Mouse (Mus musculus): Measurements from ENCODE around the gene Cog8. TPM values are rescaled to one million over a fixed set of nuclear protein-coding genes. Genes with fewer than 3 reads are reported as not detected.
A peak's percentile ranks its signal among the peaks of the same experiment; 100 is the strongest.

The Cog8 gene
- total and polyA plus RNA-seq, 3 experiments, result 24.2 to 39.3 (median 35.3) TPM

DNA sequence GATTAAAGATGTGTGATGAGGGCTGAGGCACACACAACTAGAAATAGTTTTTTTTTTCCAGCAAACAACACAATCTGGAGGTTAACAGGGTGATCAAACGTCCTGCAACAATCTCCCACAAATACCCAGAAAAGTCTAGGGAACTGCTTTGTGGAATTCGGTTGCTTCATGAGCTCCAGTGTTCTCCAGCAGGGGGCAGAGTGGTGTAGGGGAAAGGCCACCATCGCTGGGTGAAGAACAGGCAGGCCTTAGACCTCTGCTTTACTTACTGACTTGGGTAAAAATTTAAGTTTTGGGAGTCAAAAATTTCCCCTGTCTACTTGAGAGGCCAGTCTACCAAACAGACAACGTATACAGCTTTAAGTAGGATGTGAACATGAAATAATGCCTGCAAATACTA is 48.1 kb upstream of the Cog8 start:
- H3K4me1 ChIP-seq (ENCODE audit: control insufficient read depth in 1 of 2, insufficient read depth in 2 of 2), result peaks cover 0 to 2% of the 10 kb centered on the region in 2 experiments; a peak in 1 of 4 replicates
- no peak overlapping the region for H3K4me3 ChIP-seq (replicated peaks in 1 of 3; ENCODE audit: low read depth in 2 of 3, low read length in 2 of 3, poor library complexity in 1 of 3)
- H3K36me3 ChIP-seq (replicated peaks in 1 of 2; ENCODE audit: control insufficient read depth in 1 of 2, insufficient read depth in 1 of 2, low read length in 1 of 2), result no peaks in the 10 kb centered on the region
- peak; percentile 71 for DNase-seq (ENCODE audit: extremely low read depth)
- dilution Hi-C loops (cut with MboI; ENCODE audit: extremely low pct_ligation_motif_present, extremely low pct_unique_long_range_greater_than_20kb, low sequenced_read_pairs), result no loop called here
- no peaks in the 10 kb centered on the region for H3K79me2 ChIP-seq (replicated peaks; ENCODE audit: control insufficient read depth, extremely low read depth, insufficient read depth, poor library complexity, severe bottlenecking)
- in situ Hi-C loops (cut with MboI; ENCODE audit: low pct_ligation_motif_present, low pct_unique_long_range_greater_than_20kb, low sequenced_read_pairs), result loop anchor here (25.0 kb wide), 1 partner anchor 458 kb away; no protein-coding TSS in a partner anchor
- H3K9me3 ChIP-seq (replicated peaks; ENCODE audit: low read length), result no peaks in the 10 kb centered on the region
- TF ChIP-seq SMC3 (IDR thresholded peaks at IDR 0.05; ENCODE audit: low read depth, low read length) (peak; percentile 68), POLR2AphosphoS2 (IDR thresholded peaks at IDR 0.05; ENCODE audit: low read depth, low read length) (no peak), MEF2A (IDR thresholded peaks at IDR 0.05; ENCODE audit: borderline replicate concordance, low read depth, low read length) (no peak), RAD21 (IDR thresholded peaks at IDR 0.05; ENCODE audit: low read depth, low read length) (peak; percentile 83), SIN3A (IDR thresholded peaks at IDR 0.05; ENCODE audit: low read length) (no peak), IRF4 (IDR thresholded peaks at IDR 0.05; ENCODE audit: low read depth, low read length) (no peak), CTCF (conservative IDR thresholded peaks at IDR 0.05 in 1 of 2, IDR thresholded peaks at IDR 0.05 in 1 of 2; ENCODE audit: low read depth in 2 of 2, low read length in 2 of 2) (peak; percentile 74 to 87)
- H3K4me2 ChIP-seq (ENCODE audit: insufficient read depth, low read depth, poor library complexity, severe bottlenecking), result no peak overlapping the region
- no peaks in the 10 kb centered on the region for H3K27me3 ChIP-seq (replicated peaks)
- H3K27ac ChIP-seq (ENCODE audit: insufficient read depth, low read depth), result no peak overlapping the region
- H3K9ac ChIP-seq (ENCODE audit: insufficient read depth, low read depth), result no peak overlapping the region

DNA sequence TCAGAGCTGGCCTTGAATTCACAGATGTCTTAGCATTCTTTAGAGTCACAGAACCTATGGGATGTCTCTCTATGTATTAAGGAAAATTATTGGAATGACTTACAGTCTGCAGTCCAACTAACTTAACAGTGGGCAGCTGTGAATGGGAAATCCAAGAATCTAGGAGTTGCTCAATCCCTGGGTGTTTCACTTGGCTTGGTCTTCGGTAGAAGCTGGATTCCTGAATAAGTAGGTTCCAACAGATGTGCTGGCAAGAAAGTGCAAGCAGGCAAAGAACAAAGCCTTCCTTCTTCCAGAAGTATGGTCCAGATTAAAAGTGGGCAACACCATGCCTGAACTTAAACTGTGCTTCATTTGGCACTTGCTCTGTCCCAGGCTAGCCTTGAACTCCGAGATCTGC is 44.1 kb upstream of the Cog8 start:
- Histone ChIP-seq H3K4me2 (ENCODE audit: insufficient read depth, low read depth, poor library complexity, severe bottlenecking) (no peak overlapping the region), H3K4me3 (replicated peaks in 1 of 3; ENCODE audit: low read depth in 2 of 3, low read length in 2 of 3, poor library complexity in 1 of 3) (no peak overlapping the region), H3K9me3 (replicated peaks; ENCODE audit: low read length) (no peaks in the 10 kb centered on the region), H3K27ac (ENCODE audit: insufficient read depth, low read depth) (no peak overlapping the region), H3K36me3 (replicated peaks in 1 of 2; ENCODE audit: control insufficient read depth in 1 of 2, insufficient read depth in 1 of 2, low read length in 1 of 2) (no peaks in the 10 kb centered on the region), H3K27me3 (replicated peaks) (no peaks in the 10 kb centered on the region), H3K79me2 (replicated peaks; ENCODE audit: control insufficient read depth, extremely low read depth, insufficient read depth, poor library complexity, severe bottlenecking) (peaks cover 8% of the 10 kb centered on the region; the same call in 1 of the 2 replicates), H3K4me1 (ENCODE audit: control insufficient read depth in 1 of 2, insufficient read depth in 2 of 2) (peaks cover 4 to 7% of the 10 kb centered on the region in 2 experiments; a peak in 3 of 4 replicates), H3K9ac (ENCODE audit: insufficient read depth, low read depth) (no peak overlapping the region)
- dilution Hi-C loops (cut with MboI; ENCODE audit: extremely low pct_ligation_motif_present, extremely low pct_unique_long_range_greater_than_20kb, low sequenced_read_pairs) (no loop called here), in situ Hi-C loops (cut with MboI; ENCODE audit: low pct_ligation_motif_present, low pct_unique_long_range_greater_than_20kb, low sequenced_read_pairs) (loop anchor here (25.0 kb wide), 1 partner anchor 462 kb away; no protein-coding TSS in a partner anchor)
- TF ChIP-seq ELF1 (IDR thresholded peaks at IDR 0.05; ENCODE audit: low read depth, low read length) (no peak), MAX (IDR thresholded peaks at IDR 0.05; ENCODE audit: low read length) (no peak), NELFE (IDR thresholded peaks at IDR 0.05; ENCODE audit: low read depth, low read length) (no peak), SMC3 (IDR thresholded peaks at IDR 0.05; ENCODE audit: low read depth, low read length) (no peak)
- no peak for DNase-seq (ENCODE audit: extremely low read depth)

DNA sequence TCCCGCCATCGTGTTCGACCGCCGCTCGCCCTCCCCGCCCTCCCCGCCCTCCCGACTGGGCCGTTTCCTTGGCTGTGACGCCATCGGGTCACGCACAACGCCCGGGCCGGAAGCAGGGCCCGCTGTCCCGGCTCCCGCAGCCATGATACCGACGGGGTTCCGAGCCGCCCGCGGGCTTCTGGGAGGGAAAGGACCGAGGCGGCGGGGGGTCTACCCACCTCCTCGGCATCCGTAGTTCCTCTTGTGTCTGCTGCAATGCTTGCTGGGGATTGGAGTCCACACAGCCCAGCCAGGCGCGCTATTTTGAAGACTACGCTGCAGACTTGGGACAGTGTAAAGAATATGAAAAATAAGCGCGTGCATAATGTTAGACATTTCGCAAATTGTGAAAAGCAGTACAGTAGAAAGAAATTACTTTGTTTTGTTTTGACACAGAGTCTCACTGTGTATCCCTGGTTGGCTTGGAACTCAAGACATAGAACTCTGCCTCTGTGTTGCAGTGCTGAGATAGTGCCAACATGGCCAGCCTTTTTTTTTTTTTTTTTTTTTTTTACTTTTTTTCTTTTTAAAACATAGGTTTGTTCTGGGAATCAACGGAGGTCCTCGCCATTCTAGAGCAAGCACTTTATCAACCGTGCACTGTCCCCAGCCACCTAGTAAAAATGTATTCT is 40.0 kb upstream of the Cog8 start, which contains the start of gene Terf2:
Gene Terf2, minus strand, starts transcription at position 182 of the 671 bp plus-strand sequence.
- H3K27me3 ChIP-seq (replicated peaks), result no peaks in the 10 kb centered on the region
- in situ Hi-C loops (cut with MboI; ENCODE audit: low pct_ligation_motif_present, low pct_unique_long_range_greater_than_20kb, low sequenced_read_pairs) (no loop called here), dilution Hi-C loops (cut with MboI; ENCODE audit: extremely low pct_ligation_motif_present, extremely low pct_unique_long_range_greater_than_20kb, low sequenced_read_pairs) (no loop called here)
- H3K79me2 ChIP-seq (replicated peaks; ENCODE audit: control insufficient read depth, extremely low read depth, insufficient read depth, poor library complexity, severe bottlenecking), result peaks cover 37% of the 10 kb centered on the region
- H3K4me1 ChIP-seq (ENCODE audit: control insufficient read depth in 1 of 2, insufficient read depth in 2 of 2), result peaks cover 7 to 26% of the 10 kb centered on the region in 2 experiments
- H3K4me3 ChIP-seq (replicated peaks in 1 of 3; ENCODE audit: low read depth in 2 of 3, low read length in 2 of 3, poor library complexity in 1 of 3), result peak within 1 kb of the TSS; percentile 86 to 93 (median 92)
- H3K9ac ChIP-seq (ENCODE audit: insufficient read depth, low read depth), result peak within 1 kb of the TSS; percentile 87
- H3K9me3 ChIP-seq (replicated peaks; ENCODE audit: low read length), result no peaks in the 10 kb centered on the region
- H3K27ac ChIP-seq (ENCODE audit: insufficient read depth, low read depth), result peak within 1 kb of the TSS; percentile 78
- H3K36me3 ChIP-seq (replicated peaks in 1 of 2; ENCODE audit: control insufficient read depth in 1 of 2, insufficient read depth in 1 of 2, low read length in 1 of 2), result peaks cover 14 to 32% of the 10 kb centered on the region in 2 experiments
- DNase-seq (ENCODE audit: extremely low read depth), result peak; percentile 94
- peak within 1 kb of the TSS; percentile 82 for H3K4me2 ChIP-seq (ENCODE audit: insufficient read depth, low read depth, poor library complexity, severe bottlenecking)
- TF ChIP-seq SMC3 (IDR thresholded peaks at IDR 0.05; ENCODE audit: low read depth, low read length) (no peak), MAZ (IDR thresholded peaks at IDR 0.05; ENCODE audit: low read depth, low read length) (peak; percentile 87), USF2 (conservative IDR thresholded peaks at IDR 0.05; ENCODE audit: low read depth, low read length) (no peak), CHD1 (IDR thresholded peaks at IDR 0.05; ENCODE audit: low read depth, low read length) (no peak), MYC (IDR thresholded peaks at IDR 0.05; ENCODE audit: low read depth, low read length) (no peak; the same call in 1 of the 2 replicates), USF1 (IDR thresholded peaks at IDR 0.05; ENCODE audit: low read depth, low read length) (no peak), NRF1 (IDR thresholded peaks at IDR 0.05; ENCODE audit: low read depth, low read length) (peak; percentile 36; the same call in 1 of the 2 replicates), UBTF (IDR thresholded peaks at IDR 0.05; ENCODE audit: low read depth, low read length) (no peak), CTCF (conservative IDR thresholded peaks at IDR 0.05 in 1 of 2, IDR thresholded peaks at IDR 0.05 in 1 of 2; ENCODE audit: low read depth in 2 of 2, low read length in 2 of 2) (no peak), NELFE (IDR thresholded peaks at IDR 0.05; ENCODE audit: low read depth, low read length) (no peak), CHD2 (IDR thresholded peaks at IDR 0.05; ENCODE audit: low read length) (peak; percentile 41; the same call in 1 of the 2 replicates), JUN (IDR thresholded peaks at IDR 0.05; ENCODE audit: insufficient read depth, low read depth, low read length) (no peak), ETS1 (conservative IDR thresholded peaks at IDR 0.05; ENCODE audit: low read depth, low read length) (no peak), RAD21 (IDR thresholded peaks at IDR 0.05; ENCODE audit: low read depth, low read length) (no peak), ZNF384 (IDR thresholded peaks at IDR 0.05; ENCODE audit: low read depth, low read length) (peak; percentile 91), MEF2A (IDR thresholded peaks at IDR 0.05; ENCODE audit: borderline replicate concordance, low read depth, low read length) (peak; percentile 74), GABPA (IDR thresholded peaks at IDR 0.05; ENCODE audit: insufficient replicate concordance, low read depth, low read length) (peak; percentile 83; the same call in 1 of the 2 replicates), JUND (conservative IDR thresholded peaks at IDR 0.05; ENCODE audit: low read depth, low read length) (no peak)

Measured in CH12.LX (cell line).